Mouse (Mus musculus) forebrain, embryonic 10.5 days (tissue): ENCODE measurements around the gene Fmn2. TPM values are rescaled to one million over a fixed set of nuclear protein-coding genes. Genes with fewer than 3 reads are reported as not detected.
A peak's percentile ranks its signal among the peaks of the same experiment; 100 is the strongest.

ENCODE experiments used
- DNase-seq: peaks from one replicate; pipeline ENCODE4 v3.0.0-alpha.2; 2017; ENCODE audit warnings: low spot score; ENCODE audit errors: extremely low spot score
- H3K27ac ChIP-seq: fragments of 300-500 bp; sonication (generic); 2 replicates; pipeline ENCODE4 v1.5.1; 2016; ENCODE audit warnings: mild to moderate bottlenecking
- H3K27me3 ChIP-seq: fragments of 300-500 bp; sonication (generic); 2 replicates; pipeline ENCODE4 v1.6.1; 2016; ENCODE audit warnings: mild to moderate bottlenecking; ENCODE audit not compliant: poor library complexity, severe bottlenecking
- H3K36me3 ChIP-seq: fragments of 300-500 bp; sonication (generic); replicated peaks from 2 replicates; pipeline ENCODE4 v1.6.1; 2016; ENCODE audit warnings: mild to moderate bottlenecking, moderate library complexity
- H3K4me1 ChIP-seq: fragments of 300-500 bp; sonication (generic); 2 replicates; pipeline ENCODE4 v1.6.1; 2016
- H3K4me3 ChIP-seq: fragments of 300-500 bp; sonication (generic); 2 replicates; pipeline ENCODE4 v1.5.1; 2016; ENCODE audit warnings: mild to moderate bottlenecking, moderate library complexity
- H3K9me3 ChIP-seq: fragments of 300-500 bp; sonication (generic); 2 replicates; pipeline ENCODE4 v1.6.1; 2016; ENCODE audit warnings: mild to moderate bottlenecking, moderate library complexity
- WGBS: fragments of 180-500 bp; shearing (Covaris S2); methylation state at CpG from one replicate; pipeline ENCODE4 v1.1.7; 2016; 5-methylcytosine and 5-hydroxymethylcytosine counted together
- polyA plus RNA-seq: library from polyadenylated mRNA; unstranded; fragments of >200 nt; fragmentation: Nextera tagmentation; extraction: Ambion mirVana; gene quantifications from 2 replicates; pipeline ENCODE4 v1.2.1, GENCODE M21; 2016

Gene Fmn2
- polyA plus RNA-seq, 1 experiment from 2014 or later = 4.1 TPM

DNA sequence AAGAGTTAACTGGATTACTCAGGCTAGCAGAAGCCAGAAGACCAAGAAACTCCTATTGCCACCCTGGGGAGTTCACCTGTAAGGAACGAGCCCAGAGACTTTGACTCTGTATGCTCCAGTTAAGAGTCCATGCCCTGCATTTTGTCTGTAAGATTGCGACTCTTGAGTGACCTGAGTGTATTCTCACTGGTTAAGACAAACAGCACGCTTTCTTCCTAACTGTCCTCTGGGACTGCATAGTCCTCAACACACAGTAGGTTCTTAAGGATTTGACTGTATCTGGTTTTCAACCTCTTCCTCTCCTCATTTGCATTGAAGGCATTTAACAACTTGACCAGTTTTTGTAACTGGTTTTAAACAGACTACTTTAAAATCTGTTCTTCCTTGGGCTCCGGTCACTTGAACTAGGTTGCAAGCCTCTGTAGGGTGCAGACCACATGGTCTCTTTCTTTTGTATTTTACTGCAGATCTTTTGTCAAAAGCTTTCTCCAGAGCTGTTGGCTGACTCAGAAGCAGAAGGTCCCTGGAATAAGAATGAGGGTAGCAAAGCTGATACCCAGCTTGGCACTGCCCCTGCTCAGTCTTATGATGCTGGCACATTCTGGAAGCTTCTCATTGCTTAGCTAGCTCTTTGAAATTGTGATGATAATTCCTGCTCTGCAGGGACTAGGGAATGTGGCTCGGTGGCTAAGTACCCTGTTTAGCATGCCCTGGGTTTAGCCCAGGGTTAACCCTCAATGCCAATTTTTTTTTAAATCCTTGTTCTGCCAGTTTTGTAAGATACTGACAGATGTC is 20.5 kb downstream of the Fmn2 start:
- Histone ChIP-seq H3K9me3 (no peaks in the 10 kb centered on the region), H3K36me3 (0 out of 2 replicates have a peak, but pooled peaks cover 4% of the 10 kb centered on the region), H3K4me1 (peaks cover 15% of the 10 kb centered on the region), H3K27me3 (no peaks in the 10 kb centered on the region), H3K27ac (no peak overlapping the region), H3K4me3 (no peak overlapping the region)
- DNase-seq = no peak
- WGBS = 72% methylated on average over 5 of the region's 5 CpGs

DNA sequence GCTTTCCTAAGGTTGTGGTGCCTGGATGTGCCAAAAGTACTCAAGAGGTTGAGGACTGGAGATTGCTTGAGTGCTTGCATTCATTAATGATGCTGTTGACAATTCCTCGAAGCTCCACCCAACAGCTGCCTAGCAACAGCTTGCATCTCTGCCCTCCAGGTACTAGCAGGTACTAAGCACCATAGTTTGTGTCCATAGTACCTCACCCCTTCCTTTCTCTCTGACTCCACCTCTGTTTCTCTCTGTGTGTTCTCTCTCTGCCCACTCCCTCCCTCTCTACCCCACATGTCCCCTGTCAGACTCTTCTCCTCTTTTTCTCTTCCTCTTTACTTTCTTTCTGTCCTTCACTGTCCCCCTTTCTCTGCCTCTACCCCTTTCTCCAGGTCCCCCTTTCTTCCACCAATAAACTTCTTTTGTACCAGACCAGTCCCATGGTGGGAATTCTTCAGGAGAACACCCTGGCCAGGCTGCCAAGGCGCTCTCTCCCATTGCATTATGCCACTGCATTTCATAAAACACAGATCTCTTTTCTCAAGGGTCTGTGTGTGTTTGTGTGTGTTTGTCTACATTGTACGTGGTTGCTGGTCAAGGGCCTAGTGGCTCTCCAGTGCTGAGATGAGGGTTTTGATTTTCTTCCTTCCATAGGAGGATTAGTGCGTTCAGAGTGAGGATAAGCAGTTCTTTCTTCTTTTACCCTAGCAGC is 21.3 kb downstream of the Fmn2 start:
- 62% methylated on average over 4 of the region's 4 CpGs for WGBS
- Histone ChIP-seq H3K27me3 (no peaks in the 10 kb centered on the region), H3K4me1 (peaks cover 15% of the 10 kb centered on the region), H3K27ac (no peak overlapping the region), H3K4me3 (no peak overlapping the region), H3K9me3 (no peaks in the 10 kb centered on the region), H3K36me3 (0 out of 2 replicates have a peak, but pooled peaks cover 4% of the 10 kb centered on the region)
- no peak for DNase-seq

GRCm38 (mm10) chr1:174523512-174523828 is 21.8 kb downstream of the Fmn2 start:
- Histone ChIP-seq H3K4me3 (no peak overlapping the region), H3K27ac (no peak overlapping the region), H3K4me1 (peaks cover 15% of the 10 kb centered on the region), H3K36me3 (0 out of 2 replicates have a peak, but pooled peaks cover 4% of the 10 kb centered on the region), H3K27me3 (no peaks in the 10 kb centered on the region), H3K9me3 (no peaks in the 10 kb centered on the region)
- no peak for DNase-seq
- 68% methylated on average over 1 of the region's 1 CpGs for WGBS

DNA sequence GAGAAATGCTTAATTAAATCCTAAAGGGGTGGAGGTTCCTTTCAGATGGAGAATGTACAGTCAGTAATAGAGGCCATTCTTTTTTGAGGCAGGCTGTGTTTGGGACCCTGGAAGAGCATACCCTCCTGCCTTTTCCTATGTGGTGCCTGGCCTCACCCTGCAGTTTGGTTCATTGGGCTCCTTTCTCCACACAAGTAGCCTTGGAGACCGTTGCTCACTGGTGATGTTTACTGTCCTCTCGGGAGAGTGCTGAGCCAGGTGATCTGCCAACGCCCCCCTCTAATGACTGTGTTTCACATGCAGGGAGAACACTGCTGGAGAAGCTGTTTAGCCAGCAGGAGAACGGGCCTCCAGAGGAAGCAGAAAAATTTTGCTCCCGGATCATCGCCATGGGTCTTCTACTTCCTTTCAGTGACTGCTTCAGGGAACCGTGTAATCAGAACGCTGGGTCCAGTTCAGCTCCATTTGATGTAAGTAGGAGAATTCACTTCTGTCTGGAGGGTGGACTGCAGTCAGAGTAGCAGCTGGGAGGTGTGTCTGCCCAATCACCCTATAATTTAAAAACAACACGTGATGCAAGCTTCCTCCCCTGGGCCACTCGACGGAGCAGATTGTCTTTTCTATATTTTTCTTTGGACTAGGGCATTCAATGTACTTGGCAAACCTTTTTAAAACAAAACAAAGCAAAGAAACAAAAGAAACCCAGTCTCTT is 35.3 kb downstream of the Fmn2 start:
- Histone ChIP-seq H3K9me3 (no peaks in the 10 kb centered on the region), H3K4me3 (no peak overlapping the region), H3K36me3 (peaks cover 19% of the 10 kb centered on the region), H3K4me1 (peaks cover 11% of the 10 kb centered on the region), H3K27ac (0 out of 2 replicates have a peak overlapping the region, but pooled peaks have one; percentile 2), H3K27me3 (no peaks in the 10 kb centered on the region)
- 72% methylated on average over 11 of the region's 11 CpGs for WGBS
- DNase-seq = no peak

GRCm38 (mm10) chr1:174537491-174537890 is 35.9 kb downstream of the Fmn2 start:
- H3K4me1 ChIP-seq = peaks cover 11% of the 10 kb centered on the region
- H3K4me3 ChIP-seq = no peak overlapping the region
- H3K27ac ChIP-seq = no peak overlapping the region
- H3K36me3 ChIP-seq = peaks cover 19% of the 10 kb centered on the region
- H3K9me3 ChIP-seq = no peaks in the 10 kb centered on the region
- DNase-seq = no peak
- H3K27me3 ChIP-seq = no peaks in the 10 kb centered on the region
- 78% methylated on average over 3 of the region's 3 CpGs for WGBS

DNA sequence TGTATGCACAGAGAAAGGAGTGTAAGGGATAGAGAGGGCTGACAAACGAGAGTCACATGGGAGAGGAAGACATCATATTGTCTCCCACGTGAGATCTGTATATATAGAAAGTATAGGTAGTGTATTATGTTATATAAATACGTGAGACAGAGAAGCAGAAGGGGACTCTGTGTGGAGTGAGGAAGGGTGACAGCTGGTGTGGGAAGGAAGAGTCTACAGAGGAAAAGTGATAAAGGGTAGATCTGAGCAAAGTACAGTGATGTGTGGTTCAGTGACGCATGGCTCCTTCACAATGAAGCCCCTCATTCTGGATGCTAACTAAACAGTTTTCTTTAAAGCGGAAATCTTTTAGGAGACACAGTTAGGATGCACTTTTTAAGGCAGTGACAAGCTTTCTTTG is 46.7 kb downstream of the Fmn2 start:
- no peak overlapping the region for H3K27ac ChIP-seq
- no peaks in the 10 kb centered on the region for H3K9me3 ChIP-seq
- peaks cover 5% of the 10 kb centered on the region; the same call in 1 of the 2 replicates for H3K4me1 ChIP-seq
- H3K4me3 ChIP-seq = no peak overlapping the region
- WGBS = 90% methylated on average over 5 of the region's 5 CpGs
- no peak for DNase-seq
- H3K36me3 ChIP-seq = peaks cover 6% of the 10 kb centered on the region; the same call in 1 of the 2 replicates
- H3K27me3 ChIP-seq = no peaks in the 10 kb centered on the region

GRCm38 (mm10) chr1:174553272-174554007 is 51.8 kb downstream of the Fmn2 start:
- DNase-seq = peak; percentile 37
- H3K9me3 ChIP-seq = no peaks in the 10 kb centered on the region
- peaks cover 7% of the 10 kb centered on the region; the same call in 1 of the 2 replicates for H3K4me1 ChIP-seq
- H3K4me3 ChIP-seq = no peak overlapping the region
- H3K27ac ChIP-seq = no peak overlapping the region
- no peaks in the 10 kb centered on the region for H3K27me3 ChIP-seq
- no peaks in the 10 kb centered on the region for H3K36me3 ChIP-seq
- 30% methylated on average over 2 of the region's 2 CpGs for WGBS

- Histone ChIP-seq H3K27me3 (no peaks in the 10 kb centered on the region), H3K9me3 (no peaks in the 10 kb centered on the region), H3K4me3 (no peak overlapping the region), H3K27ac (no peak overlapping the region), H3K36me3 (no peaks in the 10 kb centered on the region), H3K4me1 (peaks cover 7% of the 10 kb centered on the region; the same call in 1 of the 2 replicates)
- 83% methylated on average over 3 of the region's 3 CpGs for WGBS
- no peak for DNase-seq
These were observed 53.8 kb downstream of the Fmn2 start for GRCm38 (mm10) chr1:174555412-174555811.

DNA sequence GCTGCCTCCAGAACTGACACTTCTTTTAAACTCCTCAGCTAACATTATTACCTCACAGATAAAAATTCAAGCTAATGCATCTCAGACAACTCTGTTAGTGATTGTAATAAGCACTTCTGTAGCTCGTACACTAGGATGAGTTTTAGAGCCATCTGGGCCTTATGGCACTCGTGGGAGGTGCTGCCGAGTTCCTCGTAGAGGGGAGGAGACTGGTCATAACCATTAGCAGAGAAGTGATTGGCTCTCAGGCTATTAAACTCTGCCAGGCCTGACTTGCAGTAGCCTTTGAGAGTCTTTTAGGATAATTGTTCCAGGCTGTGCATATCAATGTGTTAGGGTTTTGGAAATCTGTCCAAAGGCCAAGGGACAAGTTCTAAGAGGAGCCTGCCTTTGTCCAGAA is 55.6 kb downstream of the Fmn2 start:
- Histone ChIP-seq H3K4me1 (peaks cover 7% of the 10 kb centered on the region; the same call in 1 of the 2 replicates), H3K36me3 (no peaks in the 10 kb centered on the region), H3K9me3 (no peaks in the 10 kb centered on the region), H3K27me3 (no peaks in the 10 kb centered on the region), H3K27ac (no peak overlapping the region), H3K4me3 (no peak overlapping the region)
- no peak for DNase-seq
- WGBS = 81% methylated on average over 4 of the region's 4 CpGs

DNA sequence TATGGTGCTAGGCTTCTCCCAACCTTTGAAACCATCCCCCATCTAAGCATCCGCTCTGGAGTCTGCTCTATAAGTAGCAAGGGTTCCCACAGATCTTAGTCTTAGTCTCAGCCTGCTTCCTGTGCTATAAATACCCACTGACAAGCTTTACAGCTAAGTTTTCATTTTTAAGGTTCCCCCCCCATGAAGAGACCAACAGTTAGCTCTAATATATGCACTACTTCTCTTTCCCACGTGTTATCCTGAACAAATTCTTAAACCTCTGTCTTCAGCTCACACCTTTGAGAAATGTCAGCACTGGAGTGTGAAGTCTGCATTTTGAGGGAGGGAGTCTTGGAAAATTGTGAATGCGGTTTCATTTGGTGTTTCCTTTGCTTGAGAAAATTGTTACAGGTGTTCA is 56.2 kb downstream of the Fmn2 start:
- Histone ChIP-seq H3K36me3 (no peaks in the 10 kb centered on the region), H3K9me3 (no peaks in the 10 kb centered on the region), H3K4me1 (peaks cover 6% of the 10 kb centered on the region; the same call in 1 of the 2 replicates), H3K4me3 (no peak overlapping the region), H3K27me3 (no peaks in the 10 kb centered on the region), H3K27ac (no peak overlapping the region)
- WGBS = 88% methylated on average over 3 of the region's 3 CpGs
- DNase-seq = no peak

DNA sequence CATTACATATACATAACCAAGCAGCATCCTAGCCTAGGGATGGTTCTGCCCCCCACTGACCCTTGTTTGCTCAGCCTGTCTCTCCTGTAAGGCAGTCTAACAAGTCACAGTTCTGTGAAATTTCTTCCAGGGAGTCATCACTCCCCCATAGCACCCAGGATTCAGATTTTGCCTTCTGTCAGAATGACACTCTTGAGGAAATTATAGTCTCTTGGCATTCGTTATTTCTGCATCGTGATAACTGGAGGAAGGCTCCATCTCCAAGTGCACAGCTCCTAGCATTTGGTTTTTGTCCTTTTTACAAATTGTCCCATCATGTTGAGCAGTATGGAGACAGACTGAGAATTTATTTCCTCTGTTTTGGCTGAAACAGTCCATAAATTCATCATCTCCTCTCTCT is 56.9 kb downstream of the Fmn2 start:
- no peaks in the 10 kb centered on the region for H3K36me3 ChIP-seq
- H3K27ac ChIP-seq = no peak overlapping the region
- 93% methylated on average over 2 of the region's 2 CpGs for WGBS
- no peaks in the 10 kb centered on the region for H3K9me3 ChIP-seq
- H3K27me3 ChIP-seq = no peaks in the 10 kb centered on the region
- H3K4me1 ChIP-seq = no peaks in the 10 kb centered on the region
- no peak overlapping the region for H3K4me3 ChIP-seq
- no peak for DNase-seq

GRCm38 (mm10) chr1:174564561-174564960 is 62.9 kb downstream of the Fmn2 start:
- DNase-seq = no peak
- Histone ChIP-seq H3K27me3 (no peaks in the 10 kb centered on the region), H3K27ac (no peak overlapping the region), H3K4me3 (no peak overlapping the region), H3K36me3 (peaks cover 9% of the 10 kb centered on the region; the same call in 1 of the 2 replicates), H3K4me1 (no peaks in the 10 kb centered on the region), H3K9me3 (no peaks in the 10 kb centered on the region)
- WGBS = 92% methylated on average over 6 of the region's 6 CpGs
